Mouse (Mus musculus): ENCODE measurements around the gene Klrb1a. TPM values are rescaled to one million over a fixed set of nuclear protein-coding genes. Genes with fewer than 3 reads are reported as not detected.

Klrb1a gene
- polyA plus RNA-seq, 1 experiment: 0.29 TPM

DNA sequence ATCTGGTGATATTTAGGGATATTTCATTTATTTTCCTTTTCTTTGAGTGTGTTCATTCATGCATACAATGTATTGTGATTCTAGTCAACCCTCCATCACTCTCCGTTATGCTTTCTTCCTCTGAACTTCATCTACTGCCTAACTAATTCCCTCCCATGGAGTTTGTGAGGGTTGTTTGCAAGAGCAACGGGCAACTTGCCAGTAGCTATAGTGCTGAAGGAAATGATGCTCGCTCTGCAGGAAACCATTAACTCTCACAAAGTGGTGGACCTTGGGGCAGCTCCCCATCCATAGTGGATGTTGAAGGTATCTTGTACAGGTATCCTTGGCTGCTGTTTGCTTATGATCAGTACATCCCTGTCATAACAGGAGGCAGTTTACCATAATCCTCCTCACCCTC lies 21.3 kb downstream of the Klrb1a start:
- TF ChIP-seq SRF (IDR thresholded peaks at IDR 0.05; ENCODE audit: control insufficient read depth, insufficient read length, low read depth) (no peak), MYOD1 (IDR thresholded peaks at IDR 0.05; ENCODE audit: control insufficient read depth in 1 of 3, insufficient read length in 2 of 3, low read depth in 2 of 3) (no peak), POLR2AphosphoS2 (IDR thresholded peaks at IDR 0.05; ENCODE audit: insufficient read length, low read depth) (no peak), POLR2A (IDR thresholded peaks at IDR 0.05; ENCODE audit: insufficient read length, low read depth) (no peak), CEBPB (IDR thresholded peaks at IDR 0.05; ENCODE audit: insufficient read depth, poor library complexity, severe bottlenecking) (no peak), TCF3 (IDR thresholded peaks at IDR 0.05; ENCODE audit: insufficient read length, low read depth) (no peak), REST (IDR thresholded peaks at IDR 0.05; ENCODE audit: insufficient read depth, insufficient read length) (no peak), MAX (IDR thresholded peaks at IDR 0.05; ENCODE audit: low read depth) (no peak), E2F4 (IDR thresholded peaks at IDR 0.05; ENCODE audit: insufficient read depth) (no peak), USF1 (IDR thresholded peaks at IDR 0.05; ENCODE audit: low read depth) (no peak), TCF12 (IDR thresholded peaks at IDR 0.05; ENCODE audit: insufficient read depth, poor library complexity, severe bottlenecking) (no peak), MYOG (IDR thresholded peaks at IDR 0.05; ENCODE audit: control insufficient read depth in 1 of 3, insufficient read depth in 1 of 3, insufficient read length in 2 of 3, low read depth in 2 of 3) (no peak)
- Histone ChIP-seq H3ac (ENCODE audit: control insufficient read depth, insufficient read length) (no peak overlapping the region), H3K27me3 (ENCODE audit: control insufficient read depth, insufficient read depth, insufficient read length) (no peaks in the 10 kb centered on the region), H3K36me3 (ENCODE audit: control insufficient read depth, insufficient read depth) (no peaks in the 10 kb centered on the region), H3K4me2 (ENCODE audit: low read depth) (no peak overlapping the region), H3K79me2 (ENCODE audit: control insufficient read depth, insufficient read depth) (no peaks in the 10 kb centered on the region), H3K4me3 (no peak overlapping the region)

DNA sequence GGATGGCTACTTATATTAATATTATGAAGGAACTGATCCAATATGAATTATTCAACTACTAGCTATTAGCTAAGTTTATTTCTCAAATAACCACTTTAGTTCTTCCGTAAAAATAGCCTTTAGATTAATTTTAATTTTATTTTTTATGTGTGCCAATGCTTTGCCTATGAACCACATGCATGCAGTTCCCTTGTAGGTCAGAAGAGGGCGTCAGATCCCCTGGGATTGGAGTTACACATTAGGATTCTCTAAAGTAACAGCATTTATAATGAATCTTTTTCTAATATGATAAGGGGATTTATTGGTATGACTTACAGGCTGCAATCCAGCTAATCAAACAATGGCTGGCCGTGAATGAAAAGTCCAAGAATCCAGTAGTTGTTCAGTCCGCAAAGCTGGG lies 23.8 kb downstream of the Klrb1a start:
- Histone ChIP-seq H3K27me3 (ENCODE audit: control insufficient read depth, insufficient read depth, insufficient read length) (no peaks in the 10 kb centered on the region), H3K4me2 (ENCODE audit: low read depth) (no peak overlapping the region), H3K4me3 (no peak overlapping the region), H3ac (ENCODE audit: control insufficient read depth, insufficient read length) (no peak overlapping the region), H3K36me3 (ENCODE audit: control insufficient read depth, insufficient read depth) (no peaks in the 10 kb centered on the region), H3K79me2 (ENCODE audit: control insufficient read depth, insufficient read depth) (no peaks in the 10 kb centered on the region)
- TF ChIP-seq POLR2AphosphoS2 (IDR thresholded peaks at IDR 0.05; ENCODE audit: insufficient read length, low read depth): no peak
- no peak for TF ChIP-seq SRF (IDR thresholded peaks at IDR 0.05; ENCODE audit: control insufficient read depth, insufficient read length, low read depth)
- no peak for TF ChIP-seq REST (IDR thresholded peaks at IDR 0.05; ENCODE audit: insufficient read depth, insufficient read length)

DNA sequence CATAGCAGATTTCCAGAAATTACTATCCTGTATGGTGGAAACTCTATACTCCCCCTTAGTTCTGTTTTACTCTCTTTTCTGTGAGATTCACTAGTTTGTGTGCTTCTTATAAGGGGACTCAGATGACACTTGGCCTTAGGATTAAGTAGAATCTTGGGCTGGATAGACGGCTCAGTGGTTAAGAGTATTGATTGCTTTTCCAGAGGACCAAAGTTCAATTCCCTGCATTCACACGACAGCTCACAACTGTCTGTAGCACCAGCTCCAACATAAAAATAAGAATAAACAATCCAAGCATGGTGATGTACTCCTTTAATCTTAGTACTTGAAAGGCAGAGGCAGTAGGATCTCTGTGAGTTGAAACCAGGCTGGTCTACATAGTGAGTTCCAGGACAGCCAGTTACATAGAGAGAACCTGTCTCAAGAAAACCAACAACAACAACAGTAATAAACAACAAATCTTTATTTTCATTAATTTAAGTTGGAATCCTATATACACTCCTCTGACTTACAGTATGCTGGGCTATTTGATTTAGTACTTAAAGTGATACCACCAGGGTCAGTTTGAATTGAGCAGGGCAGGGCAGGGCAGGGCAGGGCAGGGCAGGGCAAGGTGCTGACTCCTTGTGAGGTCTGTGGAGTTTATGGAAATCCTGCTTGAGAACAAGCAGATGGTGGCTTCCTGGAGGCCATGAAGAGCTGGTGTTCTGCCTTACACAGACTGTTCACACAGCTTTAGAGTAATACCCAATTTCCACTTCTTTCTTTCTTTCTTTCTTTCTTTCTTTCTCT lies 24.9 kb downstream of the Klrb1a start:
- Histone ChIP-seq H3K4me3 (no peak overlapping the region), H3K4me2 (ENCODE audit: low read depth) (no peak overlapping the region), H3K36me3 (ENCODE audit: control insufficient read depth, insufficient read depth) (no peaks in the 10 kb centered on the region), H3ac (ENCODE audit: control insufficient read depth, insufficient read length) (no peak overlapping the region), H3K27me3 (ENCODE audit: control insufficient read depth, insufficient read depth, insufficient read length) (no peaks in the 10 kb centered on the region), H3K79me2 (ENCODE audit: control insufficient read depth, insufficient read depth) (no peaks in the 10 kb centered on the region)
- no peak for TF ChIP-seq MYOG (IDR thresholded peaks at IDR 0.05; ENCODE audit: control insufficient read depth in 1 of 3, insufficient read depth in 1 of 3, insufficient read length in 2 of 3, low read depth in 2 of 3)
- TF ChIP-seq TCF3 (IDR thresholded peaks at IDR 0.05; ENCODE audit: insufficient read length, low read depth): no peak
- TF ChIP-seq SRF (IDR thresholded peaks at IDR 0.05; ENCODE audit: control insufficient read depth, insufficient read length, low read depth): no peak
- no peak for TF ChIP-seq REST (IDR thresholded peaks at IDR 0.05; ENCODE audit: insufficient read depth, insufficient read length)
- no peak for TF ChIP-seq POLR2AphosphoS2 (IDR thresholded peaks at IDR 0.05; ENCODE audit: insufficient read length, low read depth)
- no peak for TF ChIP-seq TCF12 (IDR thresholded peaks at IDR 0.05; ENCODE audit: insufficient read depth, poor library complexity, severe bottlenecking)
- TF ChIP-seq MAX (IDR thresholded peaks at IDR 0.05; ENCODE audit: low read depth): no peak
- no peak for TF ChIP-seq E2F4 (IDR thresholded peaks at IDR 0.05; ENCODE audit: insufficient read depth)
- no peak for TF ChIP-seq USF1 (IDR thresholded peaks at IDR 0.05; ENCODE audit: low read depth)
- no peak for TF ChIP-seq POLR2A (IDR thresholded peaks at IDR 0.05; ENCODE audit: insufficient read length, low read depth)
- TF ChIP-seq CEBPB (IDR thresholded peaks at IDR 0.05; ENCODE audit: insufficient read depth, poor library complexity, severe bottlenecking): no peak
- TF ChIP-seq MYOD1 (IDR thresholded peaks at IDR 0.05; ENCODE audit: control insufficient read depth in 1 of 3, insufficient read length in 2 of 3, low read depth in 2 of 3): no peak

DNA sequence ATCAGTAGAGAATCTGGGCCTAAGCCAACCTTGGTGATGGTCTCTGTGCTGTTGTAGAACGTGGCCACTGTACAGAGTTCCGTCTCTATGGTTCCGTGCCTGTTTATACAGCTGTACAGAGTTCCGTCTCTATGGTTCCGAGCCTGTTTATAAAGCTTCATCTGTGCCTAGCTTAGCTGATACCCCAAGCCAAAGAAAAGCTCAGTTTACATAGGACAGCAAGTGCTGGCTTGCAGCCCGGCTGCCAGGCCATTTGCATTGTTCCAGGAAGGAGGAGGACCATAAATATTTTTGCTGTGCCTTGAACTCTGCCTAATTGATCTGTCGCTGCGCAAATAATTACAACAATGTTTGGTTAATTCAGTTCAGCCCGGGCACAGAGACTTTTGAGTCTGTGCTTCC lies 26.2 kb downstream of the Klrb1a start:
- Histone ChIP-seq H3ac (ENCODE audit: control insufficient read depth, insufficient read length) (no peak overlapping the region), H3K4me2 (ENCODE audit: low read depth) (no peak overlapping the region), H3K4me3 (no peak overlapping the region), H3K79me2 (ENCODE audit: control insufficient read depth, insufficient read depth) (no peaks in the 10 kb centered on the region), H3K27me3 (ENCODE audit: control insufficient read depth, insufficient read depth, insufficient read length) (no peaks in the 10 kb centered on the region), H3K36me3 (ENCODE audit: control insufficient read depth, insufficient read depth) (no peaks in the 10 kb centered on the region)
- TF ChIP-seq TCF3 (IDR thresholded peaks at IDR 0.05; ENCODE audit: insufficient read length, low read depth) (no peak), MYOG (IDR thresholded peaks at IDR 0.05; ENCODE audit: control insufficient read depth in 1 of 3, insufficient read depth in 1 of 3, insufficient read length in 2 of 3, low read depth in 2 of 3) (no peak), TCF12 (IDR thresholded peaks at IDR 0.05; ENCODE audit: insufficient read depth, poor library complexity, severe bottlenecking) (no peak), REST (IDR thresholded peaks at IDR 0.05; ENCODE audit: insufficient read depth, insufficient read length) (no peak), MAX (IDR thresholded peaks at IDR 0.05; ENCODE audit: low read depth) (no peak), SRF (IDR thresholded peaks at IDR 0.05; ENCODE audit: control insufficient read depth, insufficient read length, low read depth) (no peak), POLR2AphosphoS2 (IDR thresholded peaks at IDR 0.05; ENCODE audit: insufficient read length, low read depth) (no peak), E2F4 (IDR thresholded peaks at IDR 0.05; ENCODE audit: insufficient read depth) (no peak), POLR2A (IDR thresholded peaks at IDR 0.05; ENCODE audit: insufficient read length, low read depth) (no peak), USF1 (IDR thresholded peaks at IDR 0.05; ENCODE audit: low read depth) (no peak), CEBPB (IDR thresholded peaks at IDR 0.05; ENCODE audit: insufficient read depth, poor library complexity, severe bottlenecking) (no peak), MYOD1 (IDR thresholded peaks at IDR 0.05; ENCODE audit: control insufficient read depth in 1 of 3, insufficient read length in 2 of 3, low read depth in 2 of 3) (no peak)

All from myocyte (in vitro differentiated cells).